Mouse (Mus musculus) embryonic fibroblast, embryonic 13.5 days (primary cell): ENCODE results near the gene Exoc6b.

Experiments
- CTCF ChIP-seq: IDR thresholded peaks from 2 replicates; pipeline ENCODE4 v1.5.1; 2011; ENCODE audit warnings: mild to moderate bottlenecking, control low read depth, low read length, moderate library complexity, borderline replicate concordance; ENCODE audit not compliant: insufficient read depth
- POLR2A ChIP-seq: IDR thresholded peaks from 2 replicates; pipeline ENCODE4 v1.6.1; 2011; ENCODE audit warnings: low read depth, mild to moderate bottlenecking, control low read depth, low read length, moderate library complexity

DNA sequence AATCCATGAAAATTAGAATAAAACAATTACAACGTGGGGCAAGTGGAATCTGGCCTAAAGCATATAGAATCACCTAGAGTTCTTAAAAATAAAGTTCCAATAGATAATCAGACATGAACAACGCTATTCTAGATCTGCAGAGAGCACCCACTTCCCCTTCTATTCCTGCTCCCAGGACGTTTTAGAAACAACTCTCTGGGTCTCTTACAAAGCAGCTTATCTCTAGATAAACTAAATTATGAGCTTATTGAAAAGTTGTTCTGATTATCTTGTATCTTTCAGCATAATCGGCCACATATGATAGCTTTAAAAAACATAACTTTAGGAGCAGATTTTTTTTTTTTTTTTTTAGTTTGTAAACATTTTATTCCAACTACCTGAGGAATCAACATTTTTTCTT is 185.6 kb downstream of the Exoc6b start:
- TF ChIP-seq POLR2A (no peak), CTCF (no peak)
